Mouse (Mus musculus) embryonic facial prominence, embryonic 10.5 days (tissue): Measurements from ENCODE around the gene Hrasls5. TPM values are rescaled to one million over a fixed set of nuclear protein-coding genes. Genes with fewer than 3 reads are reported as not detected.
A peak's percentile ranks its signal among the peaks of the same experiment; 100 is the strongest.

Source experiments
- DNase-seq: peaks from one replicate; pipeline ENCODE4 v3.0.0-alpha.2; 2017; ENCODE audit warnings: low spot score
- H3K27ac ChIP-seq: fragments of 300-500 bp; sonication (generic); replicated peaks from 2 replicates; pipeline ENCODE4 v1.5.1; 2016; ENCODE audit warnings: mild to moderate bottlenecking
- H3K27me3 ChIP-seq: fragments of 300-500 bp; sonication (generic); replicated peaks from 2 replicates; pipeline ENCODE4 v1.6.1; 2016; ENCODE audit warnings: low read depth, mild to moderate bottlenecking; ENCODE audit not compliant: poor library complexity, severe bottlenecking
- H3K36me3 ChIP-seq: fragments of 300-500 bp; sonication (generic); replicated peaks from 2 replicates; pipeline ENCODE4 v1.6.1; 2016; ENCODE audit warnings: mild to moderate bottlenecking, moderate library complexity
- H3K4me1 ChIP-seq: fragments of 300-500 bp; sonication (generic); 2 replicates; pipeline ENCODE4 v1.6.1; 2016
- H3K4me3 ChIP-seq: fragments of 300-500 bp; sonication (generic); 2 replicates; pipeline ENCODE4 v1.5.1; 2016; ENCODE audit warnings: mild to moderate bottlenecking, moderate library complexity
- H3K9me3 ChIP-seq: fragments of 300-500 bp; sonication (generic); 2 replicates; pipeline ENCODE4 v1.6.1; 2016; ENCODE audit warnings: mild to moderate bottlenecking
- WGBS: fragments of 180-500 bp; shearing (Covaris S2); methylation state at CpG from one replicate; pipeline ENCODE4 v1.1.7; 2016; 5-methylcytosine and 5-hydroxymethylcytosine counted together
- polyA plus RNA-seq: library from polyadenylated mRNA; unstranded; fragments of >200 nt; fragmentation: Nextera tagmentation; extraction: Ambion mirVana; gene quantifications from 2 replicates; pipeline ENCODE4 v1.2.1, GENCODE M21; 2016

Hrasls5 gene
- polyA plus RNA-seq, 1 experiment from 2014 or later = not detected

GRCm38 (mm10) chr19:7585764-7586163 lies 26.6 kb upstream of the Hrasls5 start:
- H3K4me3 ChIP-seq = no peak overlapping the region
- WGBS = 92% methylated on average over 6 of the region's 6 CpGs
- no peak for DNase-seq
- H3K36me3 ChIP-seq = peaks cover 5% of the 10 kb centered on the region; the same call in 1 of the 2 replicates
- H3K27ac ChIP-seq = no peak overlapping the region
- H3K27me3 ChIP-seq = no peaks in the 10 kb centered on the region
- H3K9me3 ChIP-seq = 0 out of 2 replicates have a peak, but pooled peaks cover 5% of the 10 kb centered on the region
- peaks cover 8% of the 10 kb centered on the region for H3K4me1 ChIP-seq

GRCm38 (mm10) chr19:7590795-7591194 lies 21.5 kb upstream of the Hrasls5 start:
- Histone ChIP-seq H3K27ac (no peak overlapping the region), H3K36me3 (peaks cover 5% of the 10 kb centered on the region; the same call in 1 of the 2 replicates), H3K4me3 (no peak overlapping the region)

GRCm38 (mm10) chr19:7592018-7592417 lies 20.3 kb upstream of the Hrasls5 start:
- peak; percentile 40 for DNase-seq
- H3K27ac ChIP-seq = no peak overlapping the region
- H3K27me3 ChIP-seq = no peaks in the 10 kb centered on the region
- 0 out of 2 replicates have a peak, but pooled peaks cover 5% of the 10 kb centered on the region for H3K9me3 ChIP-seq
- peaks cover 9% of the 10 kb centered on the region for H3K4me1 ChIP-seq
- 45% methylated on average over 3 of the region's 3 CpGs for WGBS
- H3K4me3 ChIP-seq = no peak overlapping the region
- peaks cover 5% of the 10 kb centered on the region; the same call in 1 of the 2 replicates for H3K36me3 ChIP-seq

More at GRCm38 (mm10) chr19:7590795-7591194, 21.5 kb upstream of the Hrasls5 start:
- no peaks in the 10 kb centered on the region for H3K27me3 ChIP-seq
- 0 out of 2 replicates have a peak, but pooled peaks cover 5% of the 10 kb centered on the region for H3K9me3 ChIP-seq
- no peak for DNase-seq
- H3K4me1 ChIP-seq = peaks cover 9% of the 10 kb centered on the region

GRCm38 (mm10) chr19:7595534-7595933 lies 16.8 kb upstream of the Hrasls5 start:
- no peaks in the 10 kb centered on the region for H3K9me3 ChIP-seq
- H3K36me3 ChIP-seq = no peaks in the 10 kb centered on the region
- peak; percentile 35 for DNase-seq
- H3K27ac ChIP-seq = no peak overlapping the region
- H3K4me3 ChIP-seq = no peak overlapping the region
- WGBS = 24% methylated on average over 2 of the region's 2 CpGs
- peaks cover 9% of the 10 kb centered on the region for H3K4me1 ChIP-seq
- H3K27me3 ChIP-seq = no peaks in the 10 kb centered on the region

- Histone ChIP-seq H3K4me3 (no peak overlapping the region), H3K4me1 (no peaks in the 10 kb centered on the region), H3K27me3 (no peaks in the 10 kb centered on the region), H3K27ac (no peak overlapping the region), H3K36me3 (no peaks in the 10 kb centered on the region), H3K9me3 (no peaks in the 10 kb centered on the region)
- WGBS = 54% methylated on average over 4 of the region's 4 CpGs
- no peak for DNase-seq
These were observed 13.9 kb upstream of the Hrasls5 start for GRCm38 (mm10) chr19:7598481-7598880.

- Histone ChIP-seq H3K4me3 (no peak overlapping the region), H3K36me3 (no peaks in the 10 kb centered on the region), H3K9me3 (no peaks in the 10 kb centered on the region), H3K27me3 (no peaks in the 10 kb centered on the region), H3K4me1 (peaks cover 14% of the 10 kb centered on the region), H3K27ac (no peak overlapping the region)
- DNase-seq = no peak
- WGBS = 80% methylated on average over 4 of the region's 4 CpGs
These were observed 10.8 kb upstream of the Hrasls5 start for GRCm38 (mm10) chr19:7601551-7601950.

GRCm38 (mm10) chr19:7604107-7604506 lies 8.2 kb upstream of the Hrasls5 start:
- Histone ChIP-seq H3K27ac (no peak overlapping the region), H3K36me3 (no peaks in the 10 kb centered on the region), H3K4me1 (peaks cover 25% of the 10 kb centered on the region), H3K27me3 (peaks cover 13% of the 10 kb centered on the region), H3K4me3 (no peak overlapping the region), H3K9me3 (no peaks in the 10 kb centered on the region)
- no peak for DNase-seq
- 92% methylated on average over 10 of the region's 10 CpGs for WGBS

- Histone ChIP-seq H3K27me3 (peaks cover 17% of the 10 kb centered on the region), H3K4me1 (peaks cover 25% of the 10 kb centered on the region), H3K9me3 (no peaks in the 10 kb centered on the region), H3K4me3 (no peak overlapping the region), H3K36me3 (no peaks in the 10 kb centered on the region), H3K27ac (no peak overlapping the region)
- DNase-seq = no peak
These were observed 7.3 kb upstream of the Hrasls5 start for GRCm38 (mm10) chr19:7605013-7605412.

- Histone ChIP-seq H3K4me3 (peak overlapping the region; percentile 50), H3K4me1 (peaks cover 25% of the 10 kb centered on the region), H3K36me3 (no peaks in the 10 kb centered on the region), H3K9me3 (no peaks in the 10 kb centered on the region), H3K27me3 (peaks cover 25% of the 10 kb centered on the region), H3K27ac (peak overlapping the region; percentile 5; the same call in 1 of the 2 replicates)
- DNase-seq = peak; percentile 61
- 5% methylated on average over 15 of the region's 15 CpGs for WGBS
These were observed 6.2 kb upstream of the Hrasls5 start for GRCm38 (mm10) chr19:7605930-7606783.

- WGBS = 6% methylated on average over 15 of the region's 15 CpGs
- Histone ChIP-seq H3K4me3 (peak within 1 kb of the TSS; percentile 50), H3K27ac (peak within 1 kb of the TSS; percentile 5; the same call in 1 of the 2 replicates), H3K4me1 (peaks cover 27% of the 10 kb centered on the region), H3K9me3 (no peaks in the 10 kb centered on the region), H3K27me3 (peaks cover 34% of the 10 kb centered on the region), H3K36me3 (no peaks in the 10 kb centered on the region)
- peak; percentile 30 for DNase-seq
These were observed 5.3 kb upstream of the Hrasls5 start, which contains the start of gene Lgals12 for GRCm38 (mm10) chr19:7606801-7607689. TSS of gene Lgals12 (minus strand) at chr19:7607193.

GRCm38 (mm10) chr19:7607690-7608201 lies 4.6 kb upstream of the Hrasls5 start:
- 74% methylated on average over 7 of the region's 7 CpGs for WGBS
- peaks cover 33% of the 10 kb centered on the region for H3K4me1 ChIP-seq
- no peak overlapping the region for H3K4me3 ChIP-seq
- no peaks in the 10 kb centered on the region for H3K9me3 ChIP-seq
- peak overlapping the region; percentile 5; the same call in 1 of the 2 replicates for H3K27ac ChIP-seq
- DNase-seq = no peak
- peaks cover 41% of the 10 kb centered on the region for H3K27me3 ChIP-seq
- no peaks in the 10 kb centered on the region for H3K36me3 ChIP-seq

GRCm38 (mm10) chr19:7613151-7613550 lies 810 bp downstream of the Hrasls5 start:
- Histone ChIP-seq H3K36me3 (no peaks in the 10 kb centered on the region), H3K27me3 (peaks cover 63% of the 10 kb centered on the region), H3K4me3 (no peak overlapping the region), H3K4me1 (peaks cover 9% of the 10 kb centered on the region), H3K9me3 (no peaks in the 10 kb centered on the region), H3K27ac (no peak overlapping the region)
- 81% methylated on average over 7 of the region's 7 CpGs for WGBS
- peak; percentile 9 for DNase-seq
